Mouse (Mus musculus) 3134 (cell line): ENCODE data around the gene Slc31a1.

ENCODE experiments used
- DNase-seq: peaks from one replicate; pipeline ENCODE4 v3.0.0-alpha.2; 2011; ENCODE audit warnings: low spot score; ENCODE audit not compliant: insufficient read length; ENCODE audit errors: extremely low read depth

Gene Slc31a1

GRCm38 (mm10) chr4:62360088-62360804 is at the start of gene Slc31a1, which contains the start of gene Fkbp15:
Slc31a1 (plus strand) TSS chr4:62360727.
Fkbp15 (minus strand) TSS chr4:62360548.
- peak; percentile 99 for DNase-seq

GRCm38 (mm10) chr4:62312821-62313220 is 47.7 kb upstream of the Slc31a1 start:
- DNase-seq = no peak

- DNase-seq = no peak
Measured at GRCm38 (mm10) chr4:62313641-62314211, 46.8 kb upstream of the Slc31a1 start.

- DNase-seq = no peak
Measured at GRCm38 (mm10) chr4:62314516-62314915, 46.0 kb upstream of the Slc31a1 start.

- no peak for DNase-seq
Measured at GRCm38 (mm10) chr4:62316456-62316855, 44.1 kb upstream of the Slc31a1 start.

- DNase-seq = no peak
Measured at GRCm38 (mm10) chr4:62318294-62318693, 42.2 kb upstream of the Slc31a1 start.

- no peak for DNase-seq
Measured at GRCm38 (mm10) chr4:62322684-62323083, 37.8 kb upstream of the Slc31a1 start.

GRCm38 (mm10) chr4:62326111-62326510 is 34.4 kb upstream of the Slc31a1 start:
- no peak for DNase-seq

GRCm38 (mm10) chr4:62328941-62329660 is 31.4 kb upstream of the Slc31a1 start:
- no peak for DNase-seq

- DNase-seq = no peak
Measured at GRCm38 (mm10) chr4:62331977-62332376, 28.6 kb upstream of the Slc31a1 start.

- no peak for DNase-seq
Measured at GRCm38 (mm10) chr4:62338536-62338935, 22.0 kb upstream of the Slc31a1 start.

GRCm38 (mm10) chr4:62344000-62344399 is 16.5 kb upstream of the Slc31a1 start:
- no peak for DNase-seq

- no peak for DNase-seq
Measured at GRCm38 (mm10) chr4:62345827-62346226, 14.7 kb upstream of the Slc31a1 start.

- no peak for DNase-seq
Measured at GRCm38 (mm10) chr4:62347605-62348328, 12.8 kb upstream of the Slc31a1 start.

GRCm38 (mm10) chr4:62348329-62348705 is 12.2 kb upstream of the Slc31a1 start:
- DNase-seq = no peak

- no peak for DNase-seq
Measured at GRCm38 (mm10) chr4:62349371-62349770, 11.2 kb upstream of the Slc31a1 start.

- no peak for DNase-seq
Measured at GRCm38 (mm10) chr4:62357631-62358148, 2.8 kb upstream of the Slc31a1 start.

GRCm38 (mm10) chr4:62359256-62359775 is 1.2 kb upstream of the Slc31a1 start:
- peak; percentile 40 for DNase-seq

GRCm38 (mm10) chr4:62360805-62361455 is 403 bp downstream of the Slc31a1 start:
- DNase-seq = no peak

GRCm38 (mm10) chr4:62361571-62361970 is 1.0 kb downstream of the Slc31a1 start:
- DNase-seq = no peak
